Mouse (Mus musculus): ENCODE data around the gene Mall. TPM values are rescaled to one million over a fixed set of nuclear protein-coding genes. Genes with fewer than 3 reads are reported as not detected.

Gene Mall
- polyA plus RNA-seq, 1 experiment from 2014 or later, result 1.1 TPM

DNA sequence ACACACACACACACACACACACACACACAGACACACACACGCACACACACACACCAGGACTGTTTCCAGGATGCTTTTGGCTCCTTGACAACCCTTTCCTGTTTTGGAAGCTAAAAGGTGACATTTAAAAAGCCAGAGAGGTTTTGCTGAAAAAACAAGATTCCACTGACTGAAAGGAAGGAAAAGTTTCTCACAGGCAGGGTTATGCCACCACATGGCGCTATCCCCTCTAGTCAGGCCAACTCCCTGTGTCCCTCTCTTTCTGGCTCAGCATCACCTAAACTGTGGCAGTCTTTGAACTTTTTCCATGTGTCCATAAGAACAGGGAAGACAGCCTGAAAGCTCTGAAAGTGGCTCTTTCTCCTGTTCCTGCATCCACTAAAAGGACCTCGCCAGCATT lies 8.2 kb upstream of the Mall start:
- Histone ChIP-seq H3K27me3 (ENCODE audit: control insufficient read depth, insufficient read depth, low read length) (no peaks in the 10 kb centered on the region), H3K9me3 (ENCODE audit: control insufficient read depth, low read length) (no peaks in the 10 kb centered on the region), H3K4me3 (ENCODE audit: low read depth, low read length) (no peak overlapping the region), H3K27ac (ENCODE audit: low read depth, low read length) (no peak overlapping the region), H3K36me3 (ENCODE audit: control insufficient read depth, insufficient read depth, low read length) (no peaks in the 10 kb centered on the region), H3K9ac (ENCODE audit: low read length) (no peak overlapping the region), H3K4me2 (ENCODE audit: low read depth, low read length, severe bottlenecking) (no peak overlapping the region), H3K4me1 (replicated peaks; ENCODE audit: control insufficient read depth, insufficient read depth, low read length) (no peaks in the 10 kb centered on the region)
- 82% methylated on average over 3 of the region's 3 CpGs for WGBS
- ATAC-seq (replicated peaks; ENCODE audit: low FRiP score) (no peak), DNase-seq (ENCODE audit: low spot score) (no peak)

DNA sequence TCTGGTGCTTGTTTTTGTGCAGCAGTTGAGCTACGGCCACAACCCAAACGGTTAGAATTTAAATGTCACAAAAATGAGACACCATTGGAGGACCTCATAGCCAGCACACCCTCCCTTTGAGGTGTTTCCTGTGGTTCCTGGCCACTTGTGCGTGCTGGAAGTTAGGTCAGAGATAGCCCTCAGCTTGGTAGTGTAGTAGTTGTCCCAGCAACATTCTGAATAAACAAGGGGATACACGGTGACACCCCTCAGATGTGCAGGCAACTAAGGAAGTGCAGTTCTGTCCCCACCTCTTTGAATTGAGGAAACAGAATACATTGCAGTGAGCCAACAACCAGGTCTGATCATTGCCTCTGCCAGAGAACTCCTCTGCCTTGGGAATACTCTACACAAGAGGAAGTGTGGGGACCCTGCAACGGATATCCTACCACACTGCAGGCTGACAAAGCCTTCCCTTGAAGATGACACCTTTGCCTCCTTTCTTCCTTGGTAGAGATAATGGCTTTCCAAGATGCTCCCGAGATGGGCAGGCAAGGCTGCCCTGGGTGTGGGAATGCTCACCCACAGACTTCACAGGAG lies 7.0 kb upstream of the Mall start:
- Histone ChIP-seq H3K36me3 (ENCODE audit: control insufficient read depth, insufficient read depth, low read length) (no peaks in the 10 kb centered on the region), H3K27ac (ENCODE audit: low read depth, low read length) (no peak overlapping the region), H3K9ac (ENCODE audit: low read length) (no peak overlapping the region), H3K4me2 (ENCODE audit: low read depth, low read length, severe bottlenecking) (no peak overlapping the region), H3K4me3 (ENCODE audit: low read depth, low read length) (no peak overlapping the region), H3K27me3 (ENCODE audit: control insufficient read depth, insufficient read depth, low read length) (no peaks in the 10 kb centered on the region), H3K9me3 (ENCODE audit: control insufficient read depth, low read length) (no peaks in the 10 kb centered on the region), H3K4me1 (replicated peaks; ENCODE audit: control insufficient read depth, insufficient read depth, low read length) (no peaks in the 10 kb centered on the region)
- DNase-seq (ENCODE audit: low spot score) (no peak), ATAC-seq (replicated peaks; ENCODE audit: low FRiP score) (no peak)
- WGBS, result 83% methylated on average over 6 of the region's 6 CpGs

DNA sequence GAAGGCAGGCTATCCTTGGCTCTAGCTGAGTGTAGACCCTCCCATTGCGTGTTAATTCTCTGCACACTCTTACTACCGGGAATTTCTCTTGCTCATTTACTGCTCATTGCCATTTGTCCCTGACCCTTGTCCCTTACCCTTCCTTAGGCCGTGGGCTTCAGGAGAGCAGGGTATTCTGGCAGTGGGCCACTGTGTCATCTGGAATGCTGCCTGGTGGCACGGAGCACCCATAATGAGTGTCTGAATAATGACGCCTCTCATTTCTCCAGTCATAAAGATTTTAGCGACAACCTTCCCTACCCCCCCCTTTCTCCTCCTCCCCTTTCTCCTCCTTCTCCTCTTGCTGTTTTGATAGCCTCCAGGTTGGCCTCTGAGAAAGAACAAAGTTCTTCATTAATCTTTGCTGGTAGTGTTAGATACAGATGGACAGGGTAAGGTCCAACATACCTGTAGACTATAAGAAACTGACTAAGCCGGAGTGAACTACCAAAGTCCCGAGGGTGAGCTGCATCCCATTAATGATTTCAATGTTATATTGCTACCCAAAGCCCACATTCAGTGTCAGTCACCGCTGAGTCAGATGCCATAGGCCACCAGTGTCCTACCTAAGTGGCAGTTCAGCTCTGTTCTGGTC lies 5.9 kb upstream of the Mall start:
- H3K4me2 ChIP-seq (ENCODE audit: low read depth, low read length, severe bottlenecking), result no peak overlapping the region
- WGBS, result 83% methylated on average over 9 of the region's 9 CpGs
- DNase-seq (ENCODE audit: low spot score), result no peak
- H3K27me3 ChIP-seq (ENCODE audit: control insufficient read depth, insufficient read depth, low read length), result no peaks in the 10 kb centered on the region
- H3K9ac ChIP-seq (ENCODE audit: low read length), result no peak overlapping the region
- no peaks in the 10 kb centered on the region for H3K9me3 ChIP-seq (ENCODE audit: control insufficient read depth, low read length)
- H3K4me3 ChIP-seq (ENCODE audit: low read depth, low read length), result no peak overlapping the region
- H3K4me1 ChIP-seq (replicated peaks; ENCODE audit: control insufficient read depth, insufficient read depth, low read length), result no peaks in the 10 kb centered on the region
- no peak for ATAC-seq (replicated peaks; ENCODE audit: low FRiP score)
- H3K27ac ChIP-seq (ENCODE audit: low read depth, low read length), result no peak overlapping the region
- H3K36me3 ChIP-seq (ENCODE audit: control insufficient read depth, insufficient read depth, low read length), result no peaks in the 10 kb centered on the region

DNA sequence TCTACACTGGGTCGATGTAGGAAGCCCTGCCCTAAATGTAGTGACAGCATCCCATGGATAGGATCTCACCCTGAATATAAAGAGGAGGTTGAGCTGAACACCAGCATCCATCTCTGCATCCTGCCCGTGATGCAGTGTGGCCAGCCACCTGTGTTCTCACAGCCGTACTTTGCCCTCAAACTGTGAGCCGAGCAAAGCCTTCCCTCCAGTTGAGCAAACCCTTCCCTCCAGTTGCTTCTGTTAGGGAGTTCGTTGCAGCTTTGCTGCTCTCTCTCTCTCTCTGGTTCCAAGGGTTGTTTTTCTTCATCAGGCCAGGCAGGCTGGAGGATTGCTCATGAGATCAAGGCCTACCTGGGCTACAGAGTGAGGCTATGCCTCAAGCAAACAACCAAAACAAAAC lies 5.2 kb upstream of the Mall start:
- WGBS, result 85% methylated on average over 5 of the region's 5 CpGs
- Histone ChIP-seq H3K9ac (ENCODE audit: low read length) (no peak overlapping the region), H3K27me3 (ENCODE audit: control insufficient read depth, insufficient read depth, low read length) (no peaks in the 10 kb centered on the region), H3K4me1 (replicated peaks; ENCODE audit: control insufficient read depth, insufficient read depth, low read length) (no peaks in the 10 kb centered on the region; the same call in 1 of the 2 replicates), H3K9me3 (ENCODE audit: control insufficient read depth, low read length) (no peaks in the 10 kb centered on the region), H3K27ac (ENCODE audit: low read depth, low read length) (no peak overlapping the region), H3K4me3 (ENCODE audit: low read depth, low read length) (no peak overlapping the region), H3K4me2 (ENCODE audit: low read depth, low read length, severe bottlenecking) (no peak overlapping the region), H3K36me3 (ENCODE audit: control insufficient read depth, insufficient read depth, low read length) (no peaks in the 10 kb centered on the region)
- DNase-seq (ENCODE audit: low spot score) (no peak), ATAC-seq (replicated peaks; ENCODE audit: low FRiP score) (no peak)

DNA sequence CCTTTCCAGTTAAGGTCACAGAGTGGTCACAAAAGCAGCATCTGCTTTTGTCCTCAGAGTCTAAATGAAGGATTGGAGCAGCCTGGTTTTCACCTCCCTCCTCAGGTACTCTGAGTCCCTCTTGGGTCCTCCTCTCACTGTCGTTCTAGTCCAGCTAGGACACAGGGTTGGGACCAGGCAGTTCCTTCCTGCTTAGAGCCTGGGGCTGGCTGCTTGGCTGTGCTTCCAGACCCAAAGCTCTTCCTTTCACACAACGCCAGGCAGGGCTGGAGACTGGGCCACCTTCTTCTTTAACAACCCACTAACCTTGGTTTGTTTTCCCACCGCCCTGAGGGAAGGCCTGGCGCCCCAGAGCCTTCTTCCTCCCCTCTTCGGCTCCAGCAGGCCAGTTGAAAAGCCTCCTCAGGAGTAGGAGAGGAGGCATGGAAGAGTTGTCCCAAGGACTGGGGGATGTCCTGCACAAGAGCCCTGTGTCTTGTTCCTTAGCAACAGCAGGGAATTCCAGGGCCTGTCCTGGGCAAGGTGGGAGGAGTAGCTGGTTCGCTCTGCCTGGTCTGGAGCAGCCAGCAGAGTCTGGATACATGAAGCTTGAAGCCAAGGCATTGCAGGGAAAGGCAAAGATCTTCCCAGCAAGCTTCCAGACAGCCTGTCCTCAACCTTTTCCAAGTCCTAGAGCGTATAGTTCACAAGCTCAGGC lies 717 bp upstream of the Mall start:
- ATAC-seq (replicated peaks; ENCODE audit: low FRiP score), result no peak
- no peak overlapping the region for H3K27ac ChIP-seq (ENCODE audit: low read depth, low read length)
- 49% methylated on average over 7 of the region's 7 CpGs for WGBS
- H3K36me3 ChIP-seq (ENCODE audit: control insufficient read depth, insufficient read depth, low read length), result no peaks in the 10 kb centered on the region
- no peaks in the 10 kb centered on the region for H3K9me3 ChIP-seq (ENCODE audit: control insufficient read depth, low read length)
- no peak overlapping the region for H3K4me2 ChIP-seq (ENCODE audit: low read depth, low read length, severe bottlenecking)
- H3K9ac ChIP-seq (ENCODE audit: low read length), result no peak overlapping the region
- DNase-seq (ENCODE audit: low spot score), result no peak
- H3K4me3 ChIP-seq (ENCODE audit: low read depth, low read length), result no peak overlapping the region
- H3K27me3 ChIP-seq (ENCODE audit: control insufficient read depth, insufficient read depth, low read length), result no peaks in the 10 kb centered on the region; the same call in 1 of the 2 replicates
- no peaks in the 10 kb centered on the region; the same call in 1 of the 2 replicates for H3K4me1 ChIP-seq (replicated peaks; ENCODE audit: control insufficient read depth, insufficient read depth, low read length)

DNA sequence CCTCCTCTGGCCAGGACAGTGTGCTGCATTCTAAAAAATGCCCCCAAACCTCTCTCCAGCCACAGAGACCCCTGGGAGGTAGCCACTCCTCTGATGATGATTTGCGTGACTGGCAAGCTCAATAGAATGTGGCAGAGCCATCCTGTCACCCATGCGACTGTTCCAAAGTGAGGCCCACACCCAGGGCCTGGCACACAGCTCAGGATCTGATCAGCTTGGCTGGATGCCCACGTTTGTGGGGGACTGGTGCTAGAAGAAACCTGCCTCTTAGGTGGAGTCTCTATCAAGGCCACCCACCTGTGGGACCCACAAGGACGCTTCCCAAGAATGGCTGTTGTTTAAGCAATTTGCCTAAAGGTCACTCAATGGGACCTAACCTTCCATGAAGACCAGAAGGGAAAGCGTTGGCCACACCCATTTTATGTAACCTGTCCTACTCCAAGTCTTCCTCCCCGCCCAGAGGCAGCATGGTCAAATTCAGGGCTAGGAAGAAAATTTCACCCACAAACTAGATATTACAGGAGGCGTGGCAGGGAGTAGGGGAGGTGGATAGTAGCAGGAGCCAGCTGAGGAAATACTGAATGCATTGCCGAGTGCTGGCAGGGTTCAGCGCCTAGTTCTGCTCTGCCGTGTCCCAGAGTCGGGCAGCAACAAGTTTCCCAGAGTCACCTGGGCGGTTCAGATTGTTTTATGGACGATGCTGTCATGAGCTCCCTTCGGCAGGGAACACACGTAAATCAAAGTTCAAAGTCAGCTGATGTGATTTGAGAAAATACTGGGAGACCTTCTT lies 876 bp downstream of the Mall start:
- H3K4me3 ChIP-seq (ENCODE audit: low read depth, low read length), result no peak overlapping the region
- DNase-seq (ENCODE audit: low spot score), result no peak
- no peaks in the 10 kb centered on the region; the same call in 1 of the 2 replicates for H3K27me3 ChIP-seq (ENCODE audit: control insufficient read depth, insufficient read depth, low read length)
- H3K9me3 ChIP-seq (ENCODE audit: control insufficient read depth, low read length), result no peaks in the 10 kb centered on the region
- H3K4me1 ChIP-seq (replicated peaks; ENCODE audit: control insufficient read depth, insufficient read depth, low read length), result no peaks in the 10 kb centered on the region; the same call in 1 of the 2 replicates
- H3K9ac ChIP-seq (ENCODE audit: low read length), result no peak overlapping the region
- WGBS, result 39% methylated on average over 15 of the region's 15 CpGs
- H3K27ac ChIP-seq (ENCODE audit: low read depth, low read length), result no peak overlapping the region
- no peaks in the 10 kb centered on the region for H3K36me3 ChIP-seq (ENCODE audit: control insufficient read depth, insufficient read depth, low read length)
- H3K4me2 ChIP-seq (ENCODE audit: low read depth, low read length, severe bottlenecking), result no peak overlapping the region; the same call in 1 of the 2 replicates
- no peak for ATAC-seq (replicated peaks; ENCODE audit: low FRiP score)

DNA sequence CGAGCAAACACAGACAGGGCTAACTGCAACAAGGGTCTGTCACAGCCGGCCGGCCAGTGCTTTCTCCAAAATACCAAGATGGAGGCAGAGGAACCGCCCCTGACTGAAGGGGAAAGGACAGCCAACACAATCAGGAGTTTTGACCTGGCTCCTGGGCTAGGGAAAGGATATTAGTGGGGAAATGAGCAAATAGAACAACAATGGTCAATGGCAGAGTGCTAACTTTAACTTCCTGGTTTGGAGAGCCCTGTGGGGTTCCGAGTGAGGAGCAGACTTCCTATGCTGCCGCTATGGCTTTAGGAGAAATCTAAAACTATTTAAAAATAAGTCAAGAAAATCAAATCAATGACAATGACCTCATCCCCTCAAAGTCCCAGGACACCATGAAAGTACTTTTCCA lies 1.6 kb downstream of the Mall start:
- no peak overlapping the region for H3K27ac ChIP-seq (ENCODE audit: low read depth, low read length)
- H3K4me2 ChIP-seq (ENCODE audit: low read depth, low read length, severe bottlenecking), result no peak overlapping the region
- no peak overlapping the region for H3K4me3 ChIP-seq (ENCODE audit: low read depth, low read length)
- H3K9ac ChIP-seq (ENCODE audit: low read length), result no peak overlapping the region
- no peaks in the 10 kb centered on the region for H3K9me3 ChIP-seq (ENCODE audit: control insufficient read depth, low read length)
- no peaks in the 10 kb centered on the region; the same call in 1 of the 2 replicates for H3K27me3 ChIP-seq (ENCODE audit: control insufficient read depth, insufficient read depth, low read length)
- no peaks in the 10 kb centered on the region; the same call in 1 of the 2 replicates for H3K4me1 ChIP-seq (replicated peaks; ENCODE audit: control insufficient read depth, insufficient read depth, low read length)
- DNase-seq (ENCODE audit: low spot score) (no peak), ATAC-seq (replicated peaks; ENCODE audit: low FRiP score) (no peak)
- whole genome bisulfite sequencing, result 76% methylated on average over 6 of the region's 6 CpGs
- no peaks in the 10 kb centered on the region for H3K36me3 ChIP-seq (ENCODE audit: control insufficient read depth, insufficient read depth, low read length)

DNA sequence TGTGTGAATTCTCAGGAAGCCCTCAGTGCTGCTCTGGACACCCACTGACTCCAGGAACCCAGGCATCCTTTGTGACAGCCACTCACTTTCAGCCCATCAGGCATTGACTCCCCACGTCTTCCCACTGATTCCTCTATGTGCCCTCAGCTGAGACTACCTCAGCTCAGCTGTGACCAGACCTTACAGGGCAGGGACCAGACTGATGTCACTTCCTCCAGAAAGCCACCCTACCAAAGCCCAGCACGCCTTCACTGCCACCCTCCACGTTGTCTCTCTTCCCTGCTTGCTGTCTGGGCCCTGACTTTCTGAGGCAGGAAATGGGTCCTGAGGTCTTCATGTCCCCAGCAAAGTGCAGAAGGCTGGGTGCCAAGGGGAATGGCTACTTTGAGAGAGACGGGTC lies 6.5 kb downstream of the Mall start:
- WGBS, result 75% methylated on average over 4 of the region's 4 CpGs
- Histone ChIP-seq H3K36me3 (ENCODE audit: control insufficient read depth, insufficient read depth, low read length) (no peaks in the 10 kb centered on the region), H3K4me3 (ENCODE audit: low read depth, low read length) (no peak overlapping the region), H3K9me3 (ENCODE audit: control insufficient read depth, low read length) (no peaks in the 10 kb centered on the region), H3K27ac (ENCODE audit: low read depth, low read length) (no peak overlapping the region), H3K4me1 (replicated peaks; ENCODE audit: control insufficient read depth, insufficient read depth, low read length) (no peaks in the 10 kb centered on the region), H3K27me3 (ENCODE audit: control insufficient read depth, insufficient read depth, low read length) (no peaks in the 10 kb centered on the region), H3K9ac (ENCODE audit: low read length) (no peak overlapping the region), H3K4me2 (ENCODE audit: low read depth, low read length, severe bottlenecking) (no peak overlapping the region)
- ATAC-seq (replicated peaks; ENCODE audit: low FRiP score) (no peak), DNase-seq (ENCODE audit: low spot score) (no peak)
